Mouse (Mus musculus): Measurements from ENCODE around the gene Parp3. TPM values are rescaled to one million over a fixed set of nuclear protein-coding genes. Genes with fewer than 3 reads are reported as not detected.
A peak's percentile ranks its signal among the peaks of the same experiment; 100 is the strongest.

Gene Parp3
- total RNA-seq, 2 experiments from 2014 or later: 14.3 to 29.7 TPM

DNA sequence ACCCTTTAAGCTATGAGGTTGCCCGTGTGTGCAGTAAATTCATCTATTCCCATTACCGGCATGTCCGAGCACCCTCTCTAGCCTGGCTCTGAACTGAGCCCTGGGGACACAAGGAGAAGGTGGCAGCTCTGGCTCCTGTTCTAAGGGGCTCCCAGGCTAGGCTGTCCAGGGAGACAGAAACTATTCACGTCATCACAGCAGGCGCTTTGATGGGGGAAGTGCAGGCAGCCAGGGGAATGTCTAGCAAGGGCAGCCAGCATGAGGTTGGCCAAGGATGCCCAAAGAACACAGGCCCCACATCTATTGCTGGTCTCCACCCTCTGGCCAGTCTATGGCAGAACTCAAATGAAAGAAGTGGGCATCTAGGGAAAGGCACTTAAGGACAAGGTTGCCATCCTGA lies 18.8 kb downstream of the Parp3 start:
- ATAC-seq (ENCODE audit: poor library complexity, severe bottlenecking): no peak

DNA sequence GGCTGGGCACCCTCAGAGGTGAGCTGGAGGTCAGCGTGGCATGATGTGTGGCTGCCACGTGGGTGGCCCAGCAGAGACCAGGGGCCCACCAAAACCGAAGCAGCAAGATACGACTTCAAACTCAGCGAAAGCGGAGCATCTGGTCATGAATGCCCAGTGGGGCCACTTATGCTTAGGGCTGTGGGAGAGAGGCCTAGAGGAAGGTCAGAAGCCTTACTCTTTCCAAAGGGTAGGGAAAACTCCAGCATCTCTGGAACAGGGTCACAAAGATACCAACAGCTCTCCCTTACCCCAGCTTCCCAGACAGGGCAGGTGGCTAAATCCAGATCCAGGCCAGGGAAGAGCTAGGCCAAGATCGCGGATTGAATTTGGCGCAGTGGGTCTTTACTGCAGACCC lies 19.6 kb downstream of the Parp3 start:
- ATAC-seq (ENCODE audit: poor library complexity, severe bottlenecking): no peak

DNA sequence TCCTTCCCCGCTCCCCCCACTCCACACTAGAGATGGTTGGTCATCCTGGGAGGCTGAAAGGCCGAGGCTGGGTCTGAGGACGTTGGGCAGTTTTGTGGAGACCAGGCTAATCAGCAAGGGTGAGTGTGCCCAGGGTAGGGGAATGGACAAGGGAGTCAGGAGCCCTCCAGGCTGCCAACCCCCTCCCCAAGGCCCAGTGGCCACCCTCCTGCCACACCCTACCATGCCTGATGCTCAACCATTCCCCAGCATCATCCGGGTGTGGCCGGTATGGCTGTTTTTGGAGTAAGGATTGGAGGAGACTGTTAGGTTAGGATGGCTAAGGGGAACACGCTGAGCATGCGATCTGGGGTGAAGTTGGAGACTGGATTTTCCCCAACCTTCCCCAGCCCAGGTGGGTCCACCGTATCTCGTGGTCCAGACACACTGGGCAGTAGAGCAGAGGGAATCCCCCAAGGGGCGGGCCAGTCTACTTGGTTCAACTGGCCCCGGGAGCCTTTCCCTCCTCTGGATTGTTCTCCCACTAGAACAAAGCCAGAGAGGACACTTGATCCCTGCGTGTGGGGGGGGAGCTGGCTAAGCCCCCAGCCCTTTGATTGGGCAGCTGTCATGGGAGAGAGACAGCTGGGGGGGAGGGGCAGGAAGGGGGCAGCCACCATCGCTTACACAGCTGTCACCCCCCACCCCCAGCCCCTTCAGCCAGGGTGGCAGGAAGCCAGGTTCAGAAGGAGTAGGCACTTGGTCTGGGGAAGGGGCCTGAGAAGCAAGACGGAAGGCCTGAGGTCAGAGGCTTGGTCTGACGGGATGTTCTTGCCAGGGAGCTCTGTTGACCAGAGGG lies 20.2 kb downstream of the Parp3 start:
- ATAC-seq (ENCODE audit: poor library complexity, severe bottlenecking): no peak

DNA sequence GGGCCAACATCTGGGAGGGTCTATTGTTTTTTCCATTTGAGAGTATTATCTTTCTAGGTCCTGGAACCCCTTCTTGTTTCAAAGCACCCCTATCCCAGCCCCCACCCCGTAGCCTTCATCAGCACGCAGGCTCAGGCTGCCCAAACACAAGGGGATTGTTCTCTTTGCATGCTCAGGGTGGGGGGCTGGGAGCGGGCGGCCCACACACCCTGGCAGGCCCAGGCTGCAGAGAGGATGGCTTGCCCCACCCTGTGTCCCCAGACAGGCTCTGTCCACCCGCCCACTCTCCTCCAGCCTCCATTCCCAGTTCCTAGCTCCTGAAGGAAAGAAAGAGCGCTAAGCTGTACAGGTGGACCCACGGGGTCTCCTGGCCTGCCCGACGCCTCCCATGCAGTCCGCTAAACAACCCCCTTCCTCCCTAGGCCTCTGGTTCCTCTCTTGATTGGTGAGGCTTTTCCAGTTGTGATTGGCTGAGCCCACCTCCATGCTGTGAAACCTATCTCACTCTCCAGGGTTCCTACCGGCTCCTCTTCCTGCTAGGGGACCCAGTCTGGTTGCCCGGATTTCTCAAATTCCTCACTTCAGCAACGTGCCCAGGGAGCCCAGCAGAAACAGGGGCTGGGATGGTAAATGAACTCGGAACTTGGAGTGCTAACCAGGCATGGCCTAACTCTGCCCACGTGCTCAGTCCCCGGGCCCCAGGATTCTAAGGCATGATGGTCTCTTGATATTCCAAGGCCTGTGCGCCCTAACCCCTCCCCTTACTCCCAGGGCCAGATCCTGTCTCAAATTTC lies 21.7 kb downstream of the Parp3 start:
- no peak for ATAC-seq (ENCODE audit: poor library complexity, severe bottlenecking)

DNA sequence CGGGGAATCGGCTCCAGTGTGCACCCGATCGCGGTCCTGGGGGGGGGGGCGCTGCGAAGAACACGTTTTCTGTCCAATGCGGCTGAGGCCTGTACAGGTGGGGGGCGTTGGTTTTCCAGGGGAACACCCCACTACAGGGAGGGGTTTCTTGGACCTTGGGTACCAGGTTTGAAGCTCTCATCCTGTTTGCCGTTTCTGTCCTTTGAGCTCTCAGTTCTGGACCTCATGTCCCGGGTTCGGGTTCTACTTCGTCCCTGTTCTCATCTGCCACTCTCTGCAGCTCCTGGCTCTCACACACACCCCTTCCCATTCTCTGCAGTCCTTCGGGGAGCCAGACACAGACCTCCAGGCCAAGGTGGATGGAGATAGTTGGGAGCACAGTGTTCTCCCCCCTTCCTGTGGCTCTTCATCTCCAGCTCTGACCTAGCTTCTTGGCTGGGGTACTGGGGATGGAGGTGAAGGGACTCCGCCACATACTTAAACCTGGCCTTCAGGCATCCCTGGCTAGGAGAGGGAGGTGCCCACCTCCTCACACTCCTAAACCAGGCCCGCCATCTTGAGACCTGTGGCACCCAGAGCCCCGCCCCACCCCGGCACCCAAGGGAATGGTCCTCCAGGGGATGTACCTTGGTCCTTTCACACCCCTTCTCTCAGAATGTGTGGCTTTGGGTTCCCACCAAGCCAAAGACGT lies 22.5 kb downstream of the Parp3 start:
- ATAC-seq (ENCODE audit: poor library complexity, severe bottlenecking): no peak

- ATAC-seq (ENCODE audit: poor library complexity, severe bottlenecking): peak; percentile 60
Measured at GRCm38 (mm10) chr9:106453271-106454070, 23.3 kb downstream of the Parp3 start, which contains the start of gene Pcbp4. Pcbp4 (plus strand) TSS chr9:106453291.

GRCm38 (mm10) chr9:106452821-106453220 lies 23.9 kb downstream of the Parp3 start:
- no peak for ATAC-seq (ENCODE audit: poor library complexity, severe bottlenecking)

- no peak for ATAC-seq (ENCODE audit: poor library complexity, severe bottlenecking)
Measured at GRCm38 (mm10) chr9:106452351-106452750, 24.4 kb downstream of the Parp3 start.

DNA sequence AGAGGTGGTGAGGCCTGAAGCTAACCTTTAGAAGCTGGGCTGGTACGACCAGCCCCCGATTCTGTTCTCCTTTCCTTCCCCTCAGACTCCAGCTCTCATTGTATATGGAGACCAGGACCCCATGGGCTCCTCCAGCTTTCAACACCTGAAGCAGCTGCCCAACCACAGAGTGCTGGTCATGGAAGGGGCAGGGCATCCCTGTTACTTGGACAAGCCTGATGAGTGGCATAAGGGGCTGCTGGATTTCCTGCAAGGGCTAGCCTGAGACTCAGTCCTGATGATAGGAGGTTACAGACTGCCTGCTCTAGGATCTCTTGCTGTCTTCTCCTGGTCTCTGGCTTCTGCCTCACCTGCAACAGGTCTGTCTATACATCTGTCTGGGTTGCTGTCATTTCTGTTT lies 24.9 kb downstream of the Parp3 start:
- no peak for ATAC-seq (ENCODE audit: poor library complexity, severe bottlenecking)

- no peak for ATAC-seq (ENCODE audit: poor library complexity, severe bottlenecking)
Measured at GRCm38 (mm10) chr9:106451298-106451697, 25.5 kb downstream of the Parp3 start.

DNA sequence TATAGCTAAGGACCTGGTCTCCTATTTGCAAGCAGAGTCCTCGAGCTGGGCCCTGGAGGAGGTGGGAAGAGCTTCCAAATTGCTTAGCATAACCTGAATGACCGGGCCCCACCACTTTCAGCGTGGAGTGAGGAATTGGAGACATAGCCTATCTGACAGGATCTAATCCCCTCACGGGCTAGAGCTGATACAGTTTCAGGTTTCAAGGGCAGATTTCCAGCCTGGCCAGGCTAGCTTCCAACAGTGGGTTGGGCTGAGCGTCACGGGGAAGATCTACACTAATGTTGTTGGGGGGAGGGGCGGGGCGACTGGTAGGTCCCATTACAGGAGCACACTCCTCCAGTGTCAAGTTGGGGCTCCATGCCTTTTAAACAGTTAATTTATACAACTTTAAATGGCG lies 26.1 kb downstream of the Parp3 start:
- ATAC-seq (ENCODE audit: poor library complexity, severe bottlenecking): no peak

- ATAC-seq (ENCODE audit: poor library complexity, severe bottlenecking): no peak
Measured at GRCm38 (mm10) chr9:106449947-106450346, 26.8 kb downstream of the Parp3 start.

GRCm38 (mm10) chr9:106448498-106449031 lies 28.2 kb downstream of the Parp3 start:
- peak; percentile 79 for ATAC-seq (ENCODE audit: poor library complexity, severe bottlenecking)

- ATAC-seq (ENCODE audit: poor library complexity, severe bottlenecking): no peak
Measured at GRCm38 (mm10) chr9:106447951-106448350, 28.8 kb downstream of the Parp3 start.

GRCm38 (mm10) chr9:106447348-106447747 lies 29.4 kb downstream of the Parp3 start, which contains the start of the genes Abhd14b and Abhd14a:
Abhd14b (plus strand) TSS chr9:106447459.
Abhd14a (minus strand) TSS chr9:106447678.
- ATAC-seq (ENCODE audit: poor library complexity, severe bottlenecking): peak; percentile 84

DNA sequence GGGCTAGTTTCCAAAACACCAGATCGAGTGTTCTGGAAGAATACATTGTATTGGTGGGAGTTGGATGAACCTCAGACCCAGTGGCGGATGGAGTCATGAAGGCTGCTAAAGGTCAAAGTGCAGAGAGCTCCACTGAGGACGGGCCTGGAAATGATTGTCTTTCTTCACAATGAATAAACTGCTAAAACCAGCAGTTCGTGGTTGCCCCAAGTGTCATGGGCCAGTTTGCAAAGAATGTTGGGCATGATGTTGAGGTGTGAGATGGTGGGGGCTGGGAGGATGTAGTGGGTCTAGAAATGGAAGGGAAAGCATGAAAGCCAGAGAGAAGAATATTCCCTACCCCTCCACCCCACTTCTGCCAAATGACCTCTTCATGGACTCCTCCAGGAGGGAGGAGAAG lies 31.9 kb downstream of the Parp3 start:
- ATAC-seq (ENCODE audit: poor library complexity, severe bottlenecking): no peak

DNA sequence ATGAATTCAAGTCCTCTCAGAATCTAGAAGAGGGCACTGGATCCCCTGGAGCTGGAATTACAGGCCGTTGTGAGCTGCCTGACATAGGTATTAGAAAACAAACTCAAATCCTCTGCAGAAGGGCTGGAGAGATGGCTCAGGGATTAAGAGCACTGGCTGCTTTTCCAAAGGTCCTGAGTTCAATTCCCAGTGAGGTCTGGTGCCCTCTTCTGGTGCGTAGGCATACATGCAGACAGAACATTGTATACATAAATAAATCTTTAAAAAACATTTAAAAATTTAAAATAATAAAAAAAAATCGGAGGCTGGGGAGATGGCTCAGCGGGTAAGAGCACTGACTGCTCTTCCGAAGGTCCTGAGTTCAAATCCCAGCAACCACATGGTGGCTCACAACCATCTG lies 34.1 kb downstream of the Parp3 start:
- ATAC-seq (ENCODE audit: poor library complexity, severe bottlenecking): no peak

GRCm38 (mm10) chr9:106436566-106436965 lies 40.2 kb downstream of the Parp3 start:
- ATAC-seq (ENCODE audit: poor library complexity, severe bottlenecking): no peak

- no peak for ATAC-seq (ENCODE audit: poor library complexity, severe bottlenecking)
Measured at GRCm38 (mm10) chr9:106433389-106433788, 43.4 kb downstream of the Parp3 start.

DNA sequence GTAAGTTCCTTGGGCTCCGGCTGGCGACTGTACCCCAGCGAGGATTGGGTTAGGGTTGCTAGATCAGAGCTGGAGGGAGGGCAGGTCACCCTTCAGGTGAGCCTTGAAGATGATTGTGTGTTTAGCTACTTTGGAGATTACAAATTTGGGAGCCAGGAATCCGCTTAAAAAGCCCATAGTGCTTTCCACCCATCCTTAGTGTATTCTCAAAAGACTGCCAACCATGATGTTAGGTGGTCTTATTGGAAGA lies 46.8 kb downstream of the Parp3 start:
- no peak for ATAC-seq (ENCODE audit: poor library complexity, severe bottlenecking)

All from megakaryocyte, adult 5-6 weeks (primary cell).